Mouse (Mus musculus) WW6 (cell line): Measurements from ENCODE around the gene Spred3.
"Not testable (repeated sequence)": the region's sequence is repeated elsewhere in the genome, so short reads cannot be mapped to it uniquely, and the experiment has no call there.

Experiments used
- DNase-seq: peaks from one replicate; pipeline ENCODE4 v3.0.0-alpha.2; 2013; ENCODE audit warnings: low read depth, low spot score

Gene Spred3

DNA sequence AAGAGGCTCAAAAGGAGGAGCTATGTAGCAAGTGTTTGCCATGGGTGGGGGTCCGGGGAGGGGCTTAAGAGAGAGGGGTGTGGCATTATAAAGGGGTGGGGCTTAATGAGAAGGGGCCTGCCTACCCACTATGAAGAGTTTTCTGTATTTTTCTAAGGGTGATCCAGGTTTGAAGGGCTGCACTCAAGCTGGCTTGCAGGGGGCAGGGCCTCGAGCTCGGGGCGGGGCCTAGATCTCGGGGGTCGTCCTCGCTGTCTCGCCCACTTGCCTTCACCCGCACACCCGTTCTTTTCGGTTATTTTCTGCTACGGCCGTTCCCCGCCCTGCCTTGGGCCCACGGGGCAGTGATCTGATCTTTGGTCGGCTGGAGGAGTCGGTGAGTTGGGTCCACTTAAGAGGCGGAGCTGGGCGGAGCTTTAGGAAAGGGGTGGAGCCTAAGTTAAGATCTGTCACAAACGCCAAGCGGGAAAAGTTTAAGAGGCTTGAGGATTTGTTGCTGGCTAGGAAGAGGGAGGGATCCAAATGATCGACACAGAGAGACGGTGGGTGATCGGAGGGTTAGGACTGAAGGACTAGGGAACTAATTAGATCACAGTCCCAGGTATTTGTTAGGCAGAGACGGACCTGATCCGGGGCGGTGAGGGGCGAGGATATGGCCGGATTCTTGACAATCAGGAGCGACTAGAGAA lies at the start of gene Spred3, which contains the start of gene Ggn:
Spred3 (minus strand) TSS at position 346 of the 689 bp plus-strand sequence.
Ggn (plus strand) TSS at position 145 of the 689 bp plus-strand sequence.
- DNase-seq, result no peak

DNA sequence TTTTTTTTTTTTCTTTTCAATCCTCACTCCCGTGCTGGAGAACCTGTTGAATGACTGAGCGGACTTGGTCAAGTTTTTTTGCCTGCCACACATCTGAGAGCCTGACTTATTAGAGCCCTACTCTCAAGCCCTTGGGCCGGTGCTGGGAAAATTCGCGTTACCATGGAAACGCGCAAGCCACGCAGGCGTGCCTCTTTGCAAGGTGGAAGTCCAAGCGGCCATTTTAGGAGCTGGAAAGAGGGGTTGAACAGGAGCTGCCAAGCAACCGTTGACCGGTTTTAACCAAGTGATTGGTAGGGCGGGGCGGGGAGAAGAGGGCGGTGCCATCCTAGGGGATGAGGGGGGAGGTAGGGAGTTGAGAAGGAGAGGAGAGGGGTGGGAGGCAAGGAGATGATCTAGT lies 44.6 kb upstream of the Spred3 start:
- DNase-seq, result no peak

DNA sequence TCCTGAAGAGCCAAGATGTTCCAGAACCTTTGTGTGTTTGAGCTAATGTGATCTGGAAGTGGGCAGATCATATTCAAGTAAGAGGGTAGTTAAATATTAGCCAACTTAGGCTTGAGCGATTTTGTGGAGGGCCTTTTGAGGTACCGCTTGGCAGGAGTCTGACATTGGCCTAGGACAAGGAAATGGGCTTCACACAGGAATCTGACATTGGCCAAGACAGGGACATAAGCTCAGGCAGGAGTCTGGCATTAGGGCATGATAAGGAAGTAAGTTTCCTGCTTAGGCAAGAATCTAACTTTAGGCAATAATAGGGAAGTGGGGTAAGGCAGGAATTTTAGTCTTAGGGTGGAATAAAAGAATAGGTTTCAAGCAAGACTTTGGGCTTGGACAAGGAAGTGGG lies 44.0 kb upstream of the Spred3 start:
- no peak for DNase-seq

DNA sequence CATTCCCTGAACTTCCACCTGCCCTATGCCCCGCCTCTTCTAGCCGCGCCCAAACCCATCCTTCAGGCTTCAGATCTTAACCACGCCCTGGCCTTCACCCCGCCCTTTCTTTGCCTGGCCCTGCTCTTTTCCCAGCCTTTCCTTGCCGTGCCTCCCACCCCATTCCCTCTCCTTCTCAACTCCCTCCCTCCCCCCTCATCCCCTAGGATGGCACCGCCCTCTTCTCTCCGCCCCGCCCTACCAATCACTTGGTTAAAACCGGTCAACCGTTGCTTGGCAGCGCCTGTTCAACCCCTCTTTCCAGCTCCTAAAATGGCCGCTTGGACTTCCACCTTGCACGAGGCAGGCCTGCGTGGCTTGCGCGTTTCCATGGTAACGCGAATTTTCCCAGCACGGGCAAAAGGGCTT lies 43.5 kb upstream of the Spred3 start, which contains the start of gene Catsperg1:
Catsperg1 (minus strand) TSS at position 361 of the 408 bp plus-strand sequence.
- peak; percentile 95 for DNase-seq

DNA sequence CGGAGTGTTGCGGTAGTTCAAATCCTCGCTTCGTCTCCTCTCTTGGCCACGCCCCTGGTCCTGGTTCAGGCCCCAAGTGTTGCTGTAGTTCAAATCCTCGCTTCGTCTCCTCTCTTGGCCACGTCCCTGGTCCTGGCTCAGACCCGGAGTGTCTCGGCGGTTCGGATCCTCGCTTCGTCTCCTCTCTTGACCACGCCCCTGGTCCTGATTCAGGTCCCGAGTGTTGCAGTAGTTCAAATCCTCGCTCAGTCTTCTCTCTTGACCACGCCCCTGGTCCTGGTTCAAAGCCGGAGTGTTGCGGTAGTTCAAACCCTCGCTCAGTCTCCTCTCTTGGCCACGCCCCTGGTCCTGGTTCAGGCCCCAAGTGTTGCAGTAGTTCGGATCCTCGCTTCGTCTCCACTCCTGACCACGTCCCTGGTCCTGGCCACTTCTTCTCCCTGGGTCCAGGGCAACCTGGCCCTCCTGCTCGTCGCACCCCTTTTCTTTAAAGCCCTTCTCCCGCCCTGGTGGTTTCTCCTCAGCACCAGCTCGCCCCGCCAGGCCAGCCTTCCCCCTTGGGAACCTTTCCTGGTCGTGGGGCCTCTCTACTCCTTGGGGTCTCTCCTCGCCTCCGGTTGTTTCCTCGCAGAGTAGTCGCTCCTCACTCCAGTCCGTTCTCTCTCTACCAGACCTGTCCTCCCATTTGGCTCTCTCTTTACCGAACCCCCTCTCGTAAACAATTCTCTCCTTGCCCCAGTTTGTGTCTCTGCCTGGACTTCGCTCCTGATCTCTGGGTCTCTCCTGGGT lies 42.8 kb upstream of the Spred3 start:
- DNase-seq, result not testable (repeated sequence)

DNA sequence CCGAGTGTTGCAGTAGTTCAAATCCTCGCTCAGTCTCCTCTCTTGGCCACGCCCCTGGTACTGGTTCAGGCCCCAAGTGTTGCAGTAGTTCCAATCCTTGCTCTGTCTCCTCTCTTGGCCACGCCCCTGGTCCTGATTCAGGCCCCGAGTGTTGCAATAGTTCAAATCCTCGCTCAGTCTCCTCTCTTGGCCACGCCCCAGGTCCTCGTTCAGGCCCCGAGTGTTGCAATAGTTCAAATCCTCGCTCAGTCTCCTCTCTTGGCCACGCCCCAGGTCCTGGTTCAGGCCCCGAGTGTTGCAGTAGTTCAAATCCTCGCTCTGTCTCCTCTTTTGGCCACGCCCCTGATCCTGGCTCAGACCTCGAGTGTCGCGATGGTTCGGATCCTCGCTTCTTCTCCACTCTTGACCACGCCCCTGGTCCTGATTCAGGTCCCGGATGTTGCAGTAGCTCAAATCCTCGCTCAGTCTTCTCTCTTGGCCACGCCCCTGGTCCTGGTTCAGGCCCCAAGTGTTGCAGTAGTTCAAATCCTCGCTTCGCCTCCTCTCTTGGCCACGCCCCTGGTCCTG lies 42.1 kb upstream of the Spred3 start:
- peak; percentile 95 for DNase-seq

DNA sequence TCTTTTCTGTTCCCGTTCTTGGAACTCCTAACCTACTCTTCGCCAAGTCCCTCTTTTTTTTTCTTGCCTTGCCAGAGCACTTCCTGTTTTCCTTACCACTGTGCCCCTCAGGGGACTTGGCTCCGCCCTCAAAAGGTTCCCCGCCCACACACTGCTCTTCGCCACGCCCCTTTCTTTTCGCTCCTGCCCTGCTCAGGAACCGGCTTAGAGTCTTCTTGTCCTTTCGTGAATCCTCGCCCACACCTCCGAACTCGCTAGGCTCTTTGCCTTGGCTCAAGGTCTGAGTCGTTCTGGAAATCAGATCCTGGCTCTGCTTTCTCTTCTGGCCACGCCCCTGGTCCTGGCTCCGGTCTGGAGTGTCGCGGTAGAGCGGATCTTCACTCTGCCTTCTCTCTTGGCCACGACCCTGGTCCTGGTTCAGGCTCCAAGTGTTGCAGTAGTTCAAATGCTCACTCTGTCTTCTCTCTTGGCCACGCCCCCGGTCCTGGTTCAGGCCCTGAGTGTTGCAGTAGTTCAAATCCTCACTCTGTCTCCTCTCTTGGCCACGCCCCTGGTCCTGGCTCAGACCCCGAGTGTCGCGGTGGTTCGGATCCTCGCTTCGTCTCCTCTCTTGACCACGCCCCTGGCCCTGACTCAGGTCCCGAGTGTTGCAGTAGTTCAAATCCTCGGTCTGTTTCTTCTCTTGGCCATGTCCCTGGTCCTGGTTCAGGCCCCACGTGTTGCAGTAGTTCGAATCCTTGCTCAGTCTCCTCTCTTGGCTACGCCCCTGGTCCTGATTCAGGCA lies 41.4 kb upstream of the Spred3 start:
- DNase-seq, result peak; percentile 74

DNA sequence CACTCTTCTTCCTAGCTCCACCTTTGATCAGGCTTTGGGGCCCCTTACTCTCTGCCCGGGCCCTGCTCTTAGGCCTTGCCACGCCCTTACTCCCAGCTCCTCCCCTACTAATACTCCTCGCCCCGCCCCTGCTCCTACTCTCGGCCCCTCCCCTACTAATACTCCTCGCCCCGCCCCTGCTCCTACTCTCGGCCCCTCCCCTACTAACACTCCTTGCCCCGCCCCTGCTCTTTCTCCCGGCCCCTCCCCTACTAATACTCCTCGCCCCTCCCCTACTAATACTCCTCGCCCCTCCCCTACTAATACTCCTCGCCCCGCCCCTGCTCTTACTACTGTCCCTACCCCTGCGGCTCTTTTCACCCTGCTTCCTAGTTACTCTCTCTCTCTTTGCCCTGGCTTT lies 40.8 kb upstream of the Spred3 start:
- DNase-seq, result not testable (repeated sequence)

DNA sequence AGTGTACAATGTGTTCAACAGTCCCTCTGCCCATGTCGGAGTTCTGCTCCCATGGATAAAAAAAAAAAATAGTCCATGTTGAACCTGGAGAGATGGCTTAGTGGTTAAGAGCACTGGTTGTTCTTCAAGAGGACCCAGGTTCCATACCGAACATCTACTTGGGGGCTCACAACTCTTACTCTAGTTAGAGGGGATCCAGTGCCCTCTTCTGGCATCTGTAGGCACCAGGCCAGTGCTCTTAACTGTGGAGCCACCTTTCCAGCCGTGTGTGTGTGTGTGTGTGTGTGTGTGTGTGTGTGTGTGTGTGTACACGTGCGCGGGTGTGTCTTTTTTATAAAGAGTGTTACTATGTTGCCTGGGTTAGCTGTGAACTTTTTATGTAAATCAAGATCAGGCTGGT lies 32.4 kb upstream of the Spred3 start:
- DNase-seq, result no peak

DNA sequence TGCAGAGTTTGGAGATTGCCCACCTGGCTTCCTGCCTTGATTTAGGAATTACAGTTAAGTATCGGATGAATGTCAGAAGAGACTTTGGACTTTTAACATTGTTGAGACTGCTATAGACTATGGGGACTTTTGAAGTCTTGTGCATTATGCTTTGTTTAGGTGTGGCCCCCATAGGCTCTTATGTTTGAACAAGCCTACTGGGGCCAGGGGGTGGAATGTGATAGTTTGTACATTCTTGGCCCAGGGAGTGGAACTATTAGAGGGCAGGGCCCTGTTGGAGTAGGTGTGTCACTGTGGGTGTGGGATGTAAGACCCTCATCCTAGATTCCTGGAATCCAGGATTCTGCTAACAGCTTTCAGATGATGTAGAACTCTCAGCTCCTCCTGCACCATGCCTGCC lies 24.0 kb upstream of the Spred3 start:
- DNase-seq, result not testable (repeated sequence)

DNA sequence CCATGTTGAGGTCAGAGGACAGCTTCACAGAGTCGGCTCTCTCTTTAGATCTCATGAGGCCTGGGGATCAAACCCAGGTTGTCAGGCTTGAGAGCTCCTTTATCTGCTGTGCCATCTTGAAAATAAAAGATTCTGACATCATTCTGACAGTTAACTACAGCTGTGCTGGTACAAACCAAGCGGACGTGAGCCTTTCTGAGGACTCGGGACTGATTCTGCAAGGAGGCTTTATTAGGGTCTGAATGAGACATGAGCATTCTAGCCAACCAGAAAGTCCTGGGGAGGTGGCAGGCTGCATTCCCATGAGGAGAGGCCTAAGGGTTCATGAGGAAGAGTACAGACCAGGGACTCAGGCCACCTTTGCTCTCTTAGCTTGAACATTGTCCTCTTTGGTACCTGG lies 11.1 kb upstream of the Spred3 start:
- not testable (repeated sequence) for DNase-seq

DNA sequence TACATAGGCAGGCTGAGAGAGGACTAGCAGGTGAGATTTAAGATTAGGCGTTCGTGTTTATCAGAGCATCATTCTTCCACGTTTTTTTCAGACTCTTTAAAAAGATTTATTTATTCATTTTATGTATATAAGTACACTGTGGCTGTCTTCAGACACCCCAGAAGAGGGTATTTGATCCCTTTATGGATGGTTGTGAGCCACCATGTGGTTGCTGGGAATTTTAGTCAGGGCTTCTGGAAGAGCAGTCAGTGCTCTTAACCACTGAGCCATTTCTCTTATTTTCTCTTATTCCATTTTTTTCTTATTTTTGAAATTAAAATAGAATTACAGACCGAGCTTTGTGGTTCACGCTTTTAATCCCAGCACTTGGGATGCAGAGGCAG lies 10.6 kb upstream of the Spred3 start:
- DNase-seq, result no peak

DNA sequence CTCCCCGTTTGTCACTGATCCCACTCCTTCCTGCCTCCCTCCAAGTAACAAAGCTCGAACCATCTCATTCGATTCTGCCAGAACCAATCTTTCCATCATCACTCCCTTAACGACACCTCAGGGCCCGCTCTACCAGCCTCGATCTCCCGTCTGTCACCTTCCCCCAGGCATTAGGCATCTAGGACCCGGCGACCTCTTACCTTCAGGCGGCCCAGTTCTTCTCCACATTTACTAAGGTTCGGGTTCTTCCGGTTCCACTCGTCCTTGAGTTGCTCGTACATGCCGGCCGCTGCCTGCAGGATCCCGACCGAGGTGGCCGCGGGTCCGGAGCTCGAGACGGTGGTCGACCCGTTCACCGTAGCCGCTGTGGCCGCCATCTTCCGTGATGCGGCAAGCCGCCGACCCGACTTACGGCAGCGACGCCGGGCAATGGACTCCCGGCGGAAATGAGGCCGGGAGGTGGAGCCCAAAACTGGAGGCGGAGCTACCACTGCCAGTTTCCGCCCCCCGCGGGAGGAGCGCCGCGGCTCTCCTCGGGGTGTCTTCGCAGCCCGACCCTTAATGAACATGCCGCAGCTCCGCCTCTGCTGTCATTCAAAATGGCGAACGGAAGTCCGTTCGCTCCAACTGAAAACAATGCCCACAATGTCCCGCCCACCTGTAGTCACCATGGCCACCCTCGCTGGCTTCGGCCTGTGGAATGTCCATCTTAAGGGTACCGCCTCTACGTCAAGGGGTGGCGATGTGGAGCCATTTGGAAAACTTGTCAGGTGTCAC lies 10.1 kb upstream of the Spred3 start, which contains the start of gene Psmd8:
Psmd8 (minus strand) TSS at position 625 of the 777 bp plus-strand sequence.
- DNase-seq, result peak; percentile 95

DNA sequence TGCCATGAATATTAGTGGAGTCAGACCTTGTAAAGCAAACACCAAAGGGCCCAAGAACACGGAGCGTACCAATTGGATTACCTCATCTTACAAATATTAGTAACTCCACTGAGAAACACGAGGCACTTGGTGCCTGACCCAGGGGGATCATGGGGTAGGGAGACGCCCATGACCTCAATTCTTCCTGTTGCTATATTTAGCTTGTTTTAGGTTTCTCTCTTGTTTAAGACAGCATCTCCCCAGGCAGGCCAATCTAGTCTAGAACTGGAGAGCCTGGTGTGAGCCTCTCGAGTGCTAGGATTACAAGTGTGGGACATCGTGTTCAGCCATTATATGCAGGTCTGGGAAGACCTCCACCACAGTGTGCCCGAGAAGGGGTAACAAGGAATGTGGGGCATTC lies 9.1 kb upstream of the Spred3 start:
- DNase-seq, result no peak

DNA sequence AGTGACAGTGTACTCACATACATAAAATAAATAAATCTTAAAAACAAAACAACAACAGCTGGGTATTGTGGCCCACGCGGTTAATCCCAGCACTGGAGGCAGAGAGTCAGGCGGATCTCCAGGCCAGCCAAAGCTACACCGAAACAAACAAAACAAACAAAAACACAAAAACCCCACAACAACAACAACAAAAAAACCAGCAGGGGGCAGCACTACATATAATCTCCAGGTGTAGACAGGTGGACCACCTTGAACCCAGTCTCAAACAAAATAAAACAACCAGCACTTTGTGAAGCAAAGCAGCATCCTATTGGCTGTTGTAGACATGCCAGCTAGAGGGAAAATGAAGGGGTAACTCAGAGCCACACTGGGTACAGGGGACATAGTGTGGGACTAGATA lies 7.9 kb upstream of the Spred3 start:
- DNase-seq, result no peak

DNA sequence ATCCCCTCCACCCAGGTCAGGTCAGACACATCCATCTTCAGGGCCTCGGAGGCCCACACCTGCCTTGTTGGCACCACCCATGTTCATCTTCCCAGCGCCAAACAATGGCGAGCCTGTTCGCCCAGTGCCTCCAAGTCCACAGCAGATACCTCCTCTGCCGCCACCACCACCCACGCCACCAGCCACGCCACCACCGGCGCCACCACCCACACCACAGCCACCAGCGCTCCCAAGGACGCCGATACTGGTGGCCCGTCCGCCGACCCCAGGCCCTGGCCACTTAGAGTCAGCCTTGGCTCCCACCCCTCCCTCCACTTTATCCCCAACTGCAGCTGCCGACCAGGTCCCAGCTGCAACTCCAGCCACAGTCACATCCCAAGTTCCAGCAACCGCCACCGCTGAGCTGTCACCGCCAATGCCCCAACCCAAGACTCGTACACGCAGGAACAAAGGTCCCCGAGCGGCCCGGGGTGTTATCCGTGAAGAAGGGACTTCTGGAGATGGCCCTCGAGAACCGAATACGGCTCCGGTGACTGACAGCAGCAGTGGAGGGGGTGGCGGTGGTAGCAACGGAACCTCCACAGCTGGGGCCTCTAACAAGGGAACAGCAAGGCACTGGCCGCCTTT lies 2.3 kb upstream of the Spred3 start:
- DNase-seq, result no peak

DNA sequence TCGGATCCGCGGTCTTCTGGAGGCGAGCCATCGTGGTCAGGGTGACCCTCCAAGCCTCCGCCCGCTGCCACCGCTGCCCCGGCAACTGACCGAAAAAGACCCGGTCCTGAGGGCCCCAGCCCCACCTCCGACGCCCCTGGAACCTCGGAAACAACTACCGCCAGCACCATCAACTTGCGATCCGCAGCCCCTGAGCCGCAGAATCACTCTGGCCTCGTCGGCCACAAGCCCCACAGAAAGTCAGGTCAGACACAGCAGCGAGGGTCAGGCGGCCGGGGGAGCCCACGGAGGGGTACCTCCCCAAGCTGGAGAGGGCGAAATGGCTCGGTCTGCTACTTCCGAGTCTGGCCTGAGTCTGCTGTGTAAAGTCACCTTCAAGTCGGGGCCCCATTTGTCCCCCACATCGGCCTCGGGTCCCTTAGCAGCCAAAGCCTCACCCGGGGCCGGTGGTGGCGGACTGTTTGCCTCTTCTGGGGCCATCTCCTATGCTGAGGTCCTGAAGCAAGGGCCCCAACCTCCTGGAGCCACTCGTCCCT lies 1.4 kb upstream of the Spred3 start:
- no peak for DNase-seq

DNA sequence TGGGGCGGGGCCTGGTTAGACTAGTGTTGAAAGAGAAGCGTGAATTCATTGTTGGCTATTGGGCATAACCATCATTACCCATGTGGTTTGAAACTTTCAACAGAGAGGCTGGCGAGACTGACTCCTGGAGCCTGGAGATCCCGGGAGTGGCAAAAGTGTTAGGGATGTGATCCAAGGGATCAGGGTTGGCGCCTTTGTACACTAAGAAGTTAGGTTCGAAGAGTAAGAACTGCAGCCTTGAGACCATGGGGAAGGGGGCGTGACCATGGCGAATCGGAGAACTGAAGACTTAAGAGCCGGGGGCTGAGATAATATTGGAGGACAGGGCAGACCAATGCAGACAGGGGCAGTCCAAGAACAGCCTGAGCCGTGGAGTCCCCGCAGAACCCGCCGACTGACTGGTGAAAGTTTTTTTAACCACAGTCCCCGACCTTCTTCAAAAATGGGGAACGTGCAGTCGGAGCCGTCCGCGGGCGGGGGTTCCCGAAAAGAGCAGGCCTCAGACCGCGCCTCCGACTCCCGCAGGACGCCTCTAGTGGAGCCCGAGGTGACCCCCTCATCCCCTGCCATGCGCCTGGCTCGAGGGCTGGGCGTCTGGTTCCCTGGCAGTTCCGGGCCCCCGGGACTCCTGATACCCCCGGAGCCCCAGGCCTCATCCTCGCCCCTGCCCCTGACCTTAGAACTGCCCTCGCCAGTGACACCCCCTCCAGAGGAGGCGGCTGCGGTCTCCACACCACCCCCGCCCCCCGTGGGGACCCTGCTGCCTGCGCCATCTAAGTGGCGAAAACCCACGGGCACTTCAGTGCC lies 747 bp upstream of the Spred3 start:
- DNase-seq, result no peak
